Mouse (Mus musculus): ENCODE measurements around the gene Kif3a. TPM values are rescaled to one million over a fixed set of nuclear protein-coding genes. Genes with fewer than 3 reads are reported as not detected.
A peak's percentile ranks its signal among the peaks of the same experiment; 100 is the strongest.
"Not testable (repeated sequence)": the region's sequence is repeated elsewhere in the genome, so short reads cannot be mapped to it uniquely, and the experiment has no call there.

The Kif3a gene
- total RNA-seq, 2 experiments from 2014 or later, result 8.4 to 11.2 TPM

GRCm38 (mm10) chr11:53541222-53541621 is 26.0 kb upstream of the Kif3a start:
- no peak for DNase-seq

GRCm38 (mm10) chr11:53543021-53543420 is 24.2 kb upstream of the Kif3a start:
- no peak for DNase-seq

- no peak for DNase-seq
Observed at GRCm38 (mm10) chr11:53546271-53546670, 20.9 kb upstream of the Kif3a start.

GRCm38 (mm10) chr11:53547566-53547965 is 19.6 kb upstream of the Kif3a start:
- no peak for DNase-seq

GRCm38 (mm10) chr11:53548036-53548605 is 19.1 kb upstream of the Kif3a start:
- DNase-seq, result no peak

GRCm38 (mm10) chr11:53550714-53551113 is 16.5 kb upstream of the Kif3a start:
- no peak for DNase-seq

GRCm38 (mm10) chr11:53551754-53552153 is 15.4 kb upstream of the Kif3a start:
- no peak for DNase-seq

GRCm38 (mm10) chr11:53556529-53556928 is 10.7 kb upstream of the Kif3a start:
- not testable (repeated sequence) for DNase-seq

- DNase-seq, result not testable (repeated sequence)
Observed at GRCm38 (mm10) chr11:53557992-53558391, 9.2 kb upstream of the Kif3a start.

GRCm38 (mm10) chr11:53559980-53560379 is 7.2 kb upstream of the Kif3a start:
- not testable (repeated sequence) for DNase-seq

- no peak for DNase-seq
Observed at GRCm38 (mm10) chr11:53561986-53562385, 5.2 kb upstream of the Kif3a start.

- no peak for DNase-seq
Observed at GRCm38 (mm10) chr11:53566646-53567045, 533 bp upstream of the Kif3a start.

GRCm38 (mm10) chr11:53580562-53580961 is 13.4 kb downstream of the Kif3a start:
- no peak for DNase-seq

GRCm38 (mm10) chr11:53583151-53583550 is 16.0 kb downstream of the Kif3a start:
- no peak for DNase-seq

GRCm38 (mm10) chr11:53584849-53585248 is 17.7 kb downstream of the Kif3a start:
- DNase-seq, result peak; percentile 10

- DNase-seq, result no peak
Observed at GRCm38 (mm10) chr11:53585510-53585909, 18.3 kb downstream of the Kif3a start.

GRCm38 (mm10) chr11:53588279-53588678 is 21.1 kb downstream of the Kif3a start:
- no peak for DNase-seq

GRCm38 (mm10) chr11:53590368-53590768 is 23.2 kb downstream of the Kif3a start:
- peak; percentile 13 to 38 for DNase-seq

- DNase-seq, result no peak
Observed at GRCm38 (mm10) chr11:53591116-53591515, 23.9 kb downstream of the Kif3a start.

- no peak for DNase-seq
Observed at GRCm38 (mm10) chr11:53604983-53605382, 37.8 kb downstream of the Kif3a start.

- no peak for DNase-seq
Observed at GRCm38 (mm10) chr11:53605609-53606008, 38.4 kb downstream of the Kif3a start.

GRCm38 (mm10) chr11:53609231-53609630 is 42.1 kb downstream of the Kif3a start:
- DNase-seq, result no peak

- DNase-seq, result no peak
Observed at GRCm38 (mm10) chr11:53609672-53610071, 42.5 kb downstream of the Kif3a start.

- DNase-seq, result no peak
Observed at GRCm38 (mm10) chr11:53615172-53615571, 48.0 kb downstream of the Kif3a start.

- no peak for DNase-seq
Observed at GRCm38 (mm10) chr11:53615575-53615974, 48.4 kb downstream of the Kif3a start.

Data from heart, adult 18-20 months (tissue).